Mouse (Mus musculus): Measurements from ENCODE around the gene Trmt10b. TPM values are rescaled to one million over a fixed set of nuclear protein-coding genes. Genes with fewer than 3 reads are reported as not detected.

Trmt10b gene
- polyA plus RNA-seq (2012; ENCODE audit: low replicate concordance) = 0.19 and 0.38 TPM in 2 replicates

GRCm38 (mm10) chr4:45296662-45297564 is at the start of gene Trmt10b:
Gene Trmt10b, plus strand, starts transcription at chr4:45297127.

GRCm38 (mm10) chr4:45341669-45342249 is 44.8 kb downstream of the Trmt10b start, which contains the start of gene Dcaf10:
Gene Dcaf10, plus strand, starts transcription at chr4:45342101.

GRCm38 (mm10) chr4:45342286-45343155 is 45.6 kb downstream of the Trmt10b start, which contains the start of gene Exosc3:
Gene Exosc3, minus strand, starts transcription at chr4:45342732.

Other genes with a start within 250 kb of the Trmt10b start
- gene Fbxo10, start 212.5 kb upstream of the Trmt10b start, polyA plus RNA-seq (2012; ENCODE audit: low replicate concordance) = 9.8 and 10.5 TPM in 2 replicates
- 39.9 and 84.2 TPM in 2 replicates for gene Tomm5, start 189.0 kb upstream of the Trmt10b start, polyA plus RNA-seq (2012; ENCODE audit: low replicate concordance)
- 2.8 and 2.9 TPM in 2 replicates for gene Frmpd1, start 112.3 kb upstream of the Trmt10b start, polyA plus RNA-seq (2012; ENCODE audit: low replicate concordance)
- 53.8 and 74.4 TPM in 2 replicates for gene Dcaf10, start 45.0 kb downstream of the Trmt10b start, polyA plus RNA-seq (2012; ENCODE audit: low replicate concordance)
- 38.5 and 92.7 TPM in 2 replicates for gene Exosc3, start 45.6 kb downstream of the Trmt10b start, polyA plus RNA-seq (2012; ENCODE audit: low replicate concordance)
- gene Slc25a51, start 111.6 kb downstream of the Trmt10b start, polyA plus RNA-seq (2012; ENCODE audit: low replicate concordance) = 12.5 and 34.1 TPM in 2 replicates
- gene Shb, start 235.3 kb downstream of the Trmt10b start, polyA plus RNA-seq (2012; ENCODE audit: low replicate concordance) = 1.6 and 2.7 TPM in 2 replicates

Data from leukemia stem cell, adult 10-12 weeks (primary cell).